ENCODE assay signal across 12 mouse cellular contexts in the genomic region with DNA sequence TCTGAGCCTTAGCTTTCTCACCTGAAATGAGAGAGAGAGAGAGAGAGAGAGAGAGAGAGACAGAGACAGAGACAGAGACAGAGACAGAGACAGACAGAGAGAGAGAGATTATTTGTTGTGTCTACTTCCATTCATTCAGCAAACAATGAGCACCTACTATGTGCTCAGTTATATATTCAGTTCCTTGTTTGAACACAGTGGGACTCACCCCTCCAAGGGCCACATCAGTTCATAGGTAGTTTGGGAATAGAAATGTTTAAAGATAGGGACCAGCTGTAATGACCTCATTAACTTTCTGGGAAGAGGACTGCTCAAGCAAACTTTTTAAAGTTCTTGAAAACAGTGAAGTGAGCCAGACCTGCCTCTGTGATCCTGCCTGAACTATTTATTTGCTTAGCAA.
A peak's percentile ranks its signal among the peaks of the same experiment; 100 is the strongest.
DNase-seq lines count a peak whose midpoint lies in the region; ATAC-seq and TF ChIP-seq lines count a peak whose summit lies in the region.
"Had no signal": no experiment of that assay in that cellular context is flagged by ENCODE, and none has a peak within 500 bp of the region (broad histone marks: within the 10 kb centered on the region; RNA-seq: fewer than 3 reads in every experiment).

No protein-coding gene starts in this region.

- no peaks in the 10 kb centered on the region for H3K9me3 ChIP-seq in heart, postnatal 0 days (replicated peaks; ENCODE audit: control insufficient read depth, low read length)
- no peaks in the 10 kb centered on the region for H3K9me3 ChIP-seq in embryonic facial prominence, embryonic 10.5 days
- no peaks in the 10 kb centered on the region for H3K9me3 ChIP-seq in forebrain, postnatal 0 days (ENCODE audit: low read length)
- no peaks in the 10 kb centered on the region for H3K9me3 ChIP-seq in midbrain, embryonic 12.5 days
- H3K9me3 ChIP-seq: liver, embryonic 15.5 days had no signal

- no peak overlapping the region for H3K4me3 ChIP-seq in heart, postnatal 0 days (ENCODE audit: low read depth, low read length)
- no peak overlapping the region for H3K4me3 ChIP-seq in heart, adult 2 months
- H3K4me3 ChIP-seq in embryonic facial prominence, embryonic 10.5 days: 0 out of 2 replicates have a peak overlapping the region, but pooled peaks have one; percentile 55
- no peak overlapping the region for H3K4me3 ChIP-seq in forebrain, postnatal 0 days (ENCODE audit: low read depth, low read length)
- H3K4me3 ChIP-seq in midbrain, embryonic 12.5 days: no peak overlapping the region
- no peak overlapping the region for H3K4me3 ChIP-seq in thymus, adult 2 months (ENCODE audit: control insufficient read depth, insufficient read depth, low read length)

- no peak for TF ChIP-seq POLR2A in heart, adult 2 months (IDR thresholded peaks at IDR 0.05; ENCODE audit: insufficient read depth, low read depth, low read length)
- TF ChIP-seq POLR2A in thymus, adult 2 months (IDR thresholded peaks at IDR 0.05; ENCODE audit: control insufficient read depth, extremely low read depth, insufficient read depth, low read length, poor library complexity): no peak

- H3K36me3 ChIP-seq in heart, postnatal 0 days (replicated peaks; ENCODE audit: control insufficient read depth, insufficient read depth, low read length): no peaks in the 10 kb centered on the region
- no peaks in the 10 kb centered on the region for H3K36me3 ChIP-seq in heart, adult 2 months (ENCODE audit: control insufficient read depth, insufficient read depth, low read length)
- H3K36me3 ChIP-seq in embryonic facial prominence, embryonic 10.5 days (replicated peaks): no peaks in the 10 kb centered on the region
- H3K36me3 ChIP-seq in forebrain, postnatal 0 days (ENCODE audit: insufficient read depth): no peaks in the 10 kb centered on the region
- no peaks in the 10 kb centered on the region for H3K36me3 ChIP-seq in midbrain, embryonic 12.5 days
- H3K36me3 ChIP-seq in thymus, adult 2 months (ENCODE audit: control insufficient read depth, insufficient read depth, low read length): no peaks in the 10 kb centered on the region
- H3K36me3 ChIP-seq: liver, embryonic 15.5 days had no signal

- H3K27me3 ChIP-seq in heart, postnatal 0 days (ENCODE audit: control insufficient read depth, insufficient read depth, low read length): 0 out of 2 replicates have a peak, but pooled peaks cover 7% of the 10 kb centered on the region
- H3K27me3 ChIP-seq in heart, adult 2 months (ENCODE audit: control insufficient read depth, insufficient read depth, low read length): no peaks in the 10 kb centered on the region; the same call in 1 of the 2 replicates
- peaks cover 21% of the 10 kb centered on the region for H3K27me3 ChIP-seq in embryonic facial prominence, embryonic 10.5 days (replicated peaks; ENCODE audit: low read depth, poor library complexity, severe bottlenecking)
- H3K27me3 ChIP-seq in forebrain, postnatal 0 days (ENCODE audit: insufficient read depth, low read length): no peaks in the 10 kb centered on the region; the same call in 1 of the 2 replicates
- H3K27me3 ChIP-seq in midbrain, embryonic 12.5 days: peaks cover 17% of the 10 kb centered on the region
- H3K27me3 ChIP-seq in thymus, adult 2 months (ENCODE audit: control insufficient read depth, insufficient read depth, low read length): no peaks in the 10 kb centered on the region

- no peak for ATAC-seq in heart, postnatal 0 days (ENCODE audit: insufficient read depth, low read depth)
- ATAC-seq in forebrain, postnatal 0 days: no peak
- ATAC-seq in midbrain, embryonic 12.5 days (ENCODE audit: low FRiP score, low read depth): no peak

- H3K4me2 ChIP-seq in heart, postnatal 0 days (ENCODE audit: low read depth, low read length): no peak overlapping the region
- peak overlapping the region; percentile 87; the same call in 1 of the 2 replicates for H3K4me2 ChIP-seq in forebrain, postnatal 0 days (ENCODE audit: low read depth)
- peak overlapping the region; percentile 69 for H3K4me2 ChIP-seq in midbrain, embryonic 12.5 days (replicated peaks)

- intact Hi-C loops in heart, adult 2 months (cut with DNase I): loop anchor here (5.0 kb wide), 2 partner anchors 64 to 104 kb away; no protein-coding TSS in a partner anchor

- H3K4me1 ChIP-seq in heart, postnatal 0 days (ENCODE audit: control insufficient read depth, insufficient read depth): peaks cover 6% of the 10 kb centered on the region; the same call in 1 of the 2 replicates
- H3K4me1 ChIP-seq in heart, adult 2 months (ENCODE audit: control insufficient read depth, insufficient read depth, low read length): peaks cover 4% of the 10 kb centered on the region
- peaks cover 66% of the 10 kb centered on the region for H3K4me1 ChIP-seq in embryonic facial prominence, embryonic 10.5 days
- H3K4me1 ChIP-seq in forebrain, postnatal 0 days (ENCODE audit: insufficient read depth): 0 out of 2 replicates have a peak, but pooled peaks cover 4% of the 10 kb centered on the region
- H3K4me1 ChIP-seq in midbrain, embryonic 12.5 days: peaks cover 20% of the 10 kb centered on the region
- H3K4me1 ChIP-seq in thymus, adult 2 months (replicated peaks; ENCODE audit: control insufficient read depth, insufficient read depth, low read length): peaks cover 5% of the 10 kb centered on the region

- no peak for TF ChIP-seq EP300 in heart, postnatal 0 days (IDR thresholded peaks at IDR 0.05; ENCODE audit: low read depth)
- no peak for TF ChIP-seq EP300 in heart, adult 2 months (IDR thresholded peaks at IDR 0.05; ENCODE audit: insufficient read depth, low read depth, low read length)

- DNase-seq in heart, postnatal 0 days (ENCODE audit: low spot score): no peak
- no peak for DNase-seq in heart, adult 2 months
- DNase-seq in embryonic facial prominence, embryonic 10.5 days (ENCODE audit: low spot score): no peak
- no peak for DNase-seq in forebrain, postnatal 0 days
- no peak for DNase-seq in urinary bladder, postnatal 25 days (ENCODE audit: low spot score)
- no peak for DNase-seq in spleen, postnatal 10 days (ENCODE audit: low spot score in 2 of 2)
- no peak for DNase-seq in thymus, adult 2 months
- DNase-seq: cerebellum, adult 9-10 months; heart, adult 18-20 months; kidney, adult 9 months had no signal

- no peak overlapping the region for H3K9ac ChIP-seq in heart, postnatal 0 days (replicated peaks; ENCODE audit: low read depth, low read length)
- H3K9ac ChIP-seq in heart, adult 2 months (ENCODE audit: low read depth, low read length): no peak overlapping the region
- no peak overlapping the region for H3K9ac ChIP-seq in forebrain, postnatal 0 days
- no peak overlapping the region for H3K9ac ChIP-seq in midbrain, embryonic 12.5 days (replicated peaks)

- H3K27ac ChIP-seq in heart, postnatal 0 days (ENCODE audit: low read depth): peak overlapping the region; percentile 72
- H3K27ac ChIP-seq in heart, adult 2 months: no peak overlapping the region
- peak overlapping the region; percentile 93 for H3K27ac ChIP-seq in embryonic facial prominence, embryonic 10.5 days (replicated peaks)
- H3K27ac ChIP-seq in forebrain, postnatal 0 days (ENCODE audit: low read depth, low read length): no peak overlapping the region
- peak overlapping the region; percentile 93 for H3K27ac ChIP-seq in midbrain, embryonic 12.5 days (replicated peaks)
- H3K27ac ChIP-seq in thymus, adult 2 months (ENCODE audit: control insufficient read depth, insufficient read depth, low read length): no peak overlapping the region
- H3K27ac ChIP-seq: liver, embryonic 15.5 days had no signal

- H3K79me2 ChIP-seq in heart, adult 2 months (replicated peaks; ENCODE audit: control insufficient read depth, insufficient read depth, low read length): no peaks in the 10 kb centered on the region

- TF ChIP-seq CTCF in heart, postnatal 0 days (IDR thresholded peaks at IDR 0.05; ENCODE audit: low read depth): no peak
- no peak for TF ChIP-seq CTCF in heart, adult 2 months (IDR thresholded peaks at IDR 0.05)
- no peak for TF ChIP-seq CTCF in forebrain, postnatal 0 days (IDR thresholded peaks at IDR 0.05; ENCODE audit: low read depth)
- no peak for TF ChIP-seq CTCF in thymus, adult 2 months (IDR thresholded peaks at IDR 0.05; ENCODE audit: borderline replicate concordance, control insufficient read depth, extremely low read depth, insufficient read depth, low read length, poor library complexity)

Comparison
In these comparisons a context has a peak if more than half of its experiments do, and no peak if none do; other contexts are left out.
1. H3K27ac ChIP-seq: peak in heart, postnatal 0 days (single experiment), embryonic facial prominence, embryonic 10.5 days (single experiment) and midbrain, embryonic 12.5 days (single experiment); none in heart, adult 2 months (single experiment), forebrain, postnatal 0 days (single experiment) and thymus, adult 2 months (single experiment).